Mouse (Mus musculus) layer of hippocampus, adult 2 months (tissue): ENCODE data around the gene Kirrel3. TPM values are rescaled to one million over a fixed set of nuclear protein-coding genes. Genes with fewer than 3 reads are reported as not detected.

Source experiments
- DNase-seq, 2 experiments: peaks; one replicate each; pipeline ENCODE4 v3.0.0; 2022; ENCODE audit warnings: low spot score in 2 of 2
- H3K27ac ChIP-seq: fragments of 200-600 bp; 2 replicates; pipeline ENCODE4 v1.8.1; 2022
- H3K4me3 ChIP-seq: fragments of 200-600 bp; 2 replicates; pipeline ENCODE4 v1.8.1; 2022; ENCODE audit warnings: mild to moderate bottlenecking
- CTCF ChIP-seq: fragments of 200-600 bp; conservative IDR thresholded peaks from 2 replicates; pipeline ENCODE4 v1.8.1; 2022; ENCODE audit warnings: antibody characterized with exemption, mild to moderate bottlenecking, moderate library complexity
- total RNA-seq, 2 experiments: library from RNA; stranded (reverse); gene quantifications; 2 replicates each; pipeline ENCODE4 v1.2.3; 2021

Kirrel3 gene
- total RNA-seq, 2 experiments from 2014 or later, result 55.6 to 57.5 TPM

- DNase-seq, result peak; percentile 53 to 72
- no peak overlapping the region for H3K4me3 ChIP-seq
- H3K27ac ChIP-seq, result peak overlapping the region; percentile 67; the same call in 1 of the 2 replicates
- TF ChIP-seq CTCF, result no peak
These were observed 53.1 kb downstream of the Kirrel3 start for GRCm38 (mm10) chr9:34538591-34539335.

- Histone ChIP-seq H3K27ac (peak overlapping the region; percentile 63), H3K4me3 (no peak overlapping the region)
- DNase-seq, result peak; percentile 21 to 43
These were observed 56.2 kb downstream of the Kirrel3 start for GRCm38 (mm10) chr9:34541908-34542307.

GRCm38 (mm10) chr9:34555699-34556098 lies 70.0 kb downstream of the Kirrel3 start:
- no peak overlapping the region for H3K4me3 ChIP-seq
- TF ChIP-seq CTCF, result no peak
- peak overlapping the region; percentile 48; the same call in 1 of the 2 replicates for H3K27ac ChIP-seq
- no peak for DNase-seq

More at GRCm38 (mm10) chr9:34541908-34542307, 56.2 kb downstream of the Kirrel3 start:
- no peak; the same call in 1 of the 2 replicates for TF ChIP-seq CTCF

- DNase-seq, result peak; percentile 34 to 45
- H3K27ac ChIP-seq, result peak overlapping the region; percentile 88
- TF ChIP-seq CTCF, result no peak
- H3K4me3 ChIP-seq, result peak overlapping the region; percentile 20; the same call in 1 of the 2 replicates
These were observed 72.2 kb downstream of the Kirrel3 start for GRCm38 (mm10) chr9:34557846-34558245.

- peak overlapping the region; percentile 88 for H3K27ac ChIP-seq
- TF ChIP-seq CTCF, result no peak
- DNase-seq, result peak in 1 of 2 experiments; percentile 52
- H3K4me3 ChIP-seq, result peak overlapping the region; percentile 20; the same call in 1 of the 2 replicates
These were observed 72.7 kb downstream of the Kirrel3 start for GRCm38 (mm10) chr9:34558291-34558899.

GRCm38 (mm10) chr9:34559102-34559501 lies 73.4 kb downstream of the Kirrel3 start:
- TF ChIP-seq CTCF, result no peak
- Histone ChIP-seq H3K27ac (peak overlapping the region; percentile 88), H3K4me3 (no peak overlapping the region)
- DNase-seq, result no peak

GRCm38 (mm10) chr9:34561281-34561680 lies 75.6 kb downstream of the Kirrel3 start:
- H3K27ac ChIP-seq, result peak overlapping the region; percentile 88; the same call in 1 of the 2 replicates
- no peak for TF ChIP-seq CTCF
- DNase-seq, result no peak
- H3K4me3 ChIP-seq, result no peak overlapping the region

- DNase-seq, result no peak
- Histone ChIP-seq H3K27ac (no peak overlapping the region), H3K4me3 (no peak overlapping the region)
- TF ChIP-seq CTCF, result no peak
These were observed 76.8 kb downstream of the Kirrel3 start for GRCm38 (mm10) chr9:34562437-34563000.

GRCm38 (mm10) chr9:34573906-34574305 lies 88.2 kb downstream of the Kirrel3 start:
- peak overlapping the region; percentile 58 for H3K27ac ChIP-seq
- H3K4me3 ChIP-seq, result no peak overlapping the region
- TF ChIP-seq CTCF, result no peak
- DNase-seq, result no peak

GRCm38 (mm10) chr9:34574611-34575010 lies 88.9 kb downstream of the Kirrel3 start:
- peak overlapping the region; percentile 58; the same call in 1 of the 2 replicates for H3K27ac ChIP-seq
- DNase-seq, result peak; percentile 62 to 63
- TF ChIP-seq CTCF, result no peak
- H3K4me3 ChIP-seq, result no peak overlapping the region

- no peak overlapping the region for H3K4me3 ChIP-seq
- H3K27ac ChIP-seq, result peak overlapping the region; percentile 74
- TF ChIP-seq CTCF, result no peak
- DNase-seq, result no peak
These were observed 93.5 kb downstream of the Kirrel3 start for GRCm38 (mm10) chr9:34579174-34579573.

- peak overlapping the region; percentile 74 for H3K27ac ChIP-seq
- peak; percentile 32 to 53 for DNase-seq
- peak; percentile 54 for TF ChIP-seq CTCF
- no peak overlapping the region for H3K4me3 ChIP-seq
These were observed 94.4 kb downstream of the Kirrel3 start for GRCm38 (mm10) chr9:34580059-34580458.

- H3K27ac ChIP-seq, result peak overlapping the region; percentile 74; the same call in 1 of the 2 replicates
- H3K4me3 ChIP-seq, result no peak overlapping the region
- no peak for DNase-seq
- no peak for TF ChIP-seq CTCF
These were observed 96.8 kb downstream of the Kirrel3 start for GRCm38 (mm10) chr9:34582496-34582895.
